Mouse (Mus musculus) right cerebral cortex, postnatal 36 days (tissue): Measurements from ENCODE around the gene Syce1l.
A peak's percentile ranks its signal among the peaks of the same experiment; 100 is the strongest.

Experiments
- DNase-seq, 2 experiments: peaks; one replicate each; pipeline ENCODE4 v3.0.0; 2022; ENCODE audit warnings: low spot score in 2 of 2, mixed read lengths in 1 of 2

The Syce1l gene

DNA sequence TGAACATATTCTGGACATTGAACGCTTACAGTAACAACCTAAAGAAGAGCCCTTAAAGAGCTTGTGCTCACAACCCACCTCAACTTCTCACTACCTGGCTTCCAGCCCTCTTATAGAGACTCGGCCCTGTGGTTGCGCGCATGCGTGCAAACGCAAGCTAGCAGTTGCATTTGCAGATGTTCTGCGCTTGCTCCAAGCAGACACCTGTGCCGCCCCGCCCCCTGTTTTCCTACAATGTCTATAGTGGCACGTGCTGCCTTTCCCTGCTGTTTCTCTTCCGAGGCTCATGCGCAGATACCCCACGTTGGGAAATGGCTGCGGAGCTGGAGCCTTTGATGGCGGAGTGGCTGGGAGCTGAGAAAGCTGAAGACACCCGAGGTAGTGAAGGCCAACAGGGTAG lies at the start of gene Syce1l:
TSS of gene Syce1l (plus strand) at position 288 of the 400 bp plus-strand sequence.
- DNase-seq = no peak

DNA sequence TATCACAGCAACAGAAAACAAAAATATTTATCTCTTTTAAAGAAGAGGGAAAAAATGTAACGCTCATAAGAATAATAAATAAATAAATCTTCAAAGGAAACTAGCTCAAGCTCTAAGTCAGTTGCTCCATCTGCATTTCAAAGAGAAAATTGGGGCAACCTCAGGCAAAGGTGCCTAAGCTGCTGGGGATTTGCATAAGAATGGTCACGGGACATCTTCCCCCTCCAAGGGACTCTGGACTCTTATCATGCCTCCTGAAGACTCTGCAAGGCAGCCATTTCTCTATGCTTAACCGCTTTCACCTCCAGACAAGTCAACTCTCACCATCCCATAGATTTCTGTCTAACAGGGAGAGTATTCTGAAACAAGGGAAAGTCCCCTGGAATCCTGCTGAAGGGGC lies 44.6 kb upstream of the Syce1l start:
- no peak for DNase-seq

DNA sequence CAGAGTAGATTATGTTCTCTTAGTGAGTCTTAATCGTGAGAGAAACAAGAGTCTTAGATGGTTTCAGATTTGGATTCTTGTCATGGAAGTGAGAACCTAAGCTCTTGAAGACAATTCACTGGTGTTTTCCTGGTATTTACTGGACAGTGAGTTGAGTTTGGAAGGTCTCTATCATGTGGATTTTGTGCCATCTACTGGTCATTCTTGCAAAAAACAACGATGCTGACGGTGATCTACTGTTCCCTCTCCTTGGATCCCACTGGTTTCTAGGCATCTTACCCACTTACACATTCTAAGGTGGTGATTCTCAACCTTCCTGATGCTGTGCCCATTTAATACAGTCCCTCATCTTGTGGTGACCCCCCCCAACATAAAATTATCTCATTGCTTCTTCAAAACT lies 10.4 kb upstream of the Syce1l start:
- peak in 1 of 2 experiments; percentile 31 for DNase-seq

DNA sequence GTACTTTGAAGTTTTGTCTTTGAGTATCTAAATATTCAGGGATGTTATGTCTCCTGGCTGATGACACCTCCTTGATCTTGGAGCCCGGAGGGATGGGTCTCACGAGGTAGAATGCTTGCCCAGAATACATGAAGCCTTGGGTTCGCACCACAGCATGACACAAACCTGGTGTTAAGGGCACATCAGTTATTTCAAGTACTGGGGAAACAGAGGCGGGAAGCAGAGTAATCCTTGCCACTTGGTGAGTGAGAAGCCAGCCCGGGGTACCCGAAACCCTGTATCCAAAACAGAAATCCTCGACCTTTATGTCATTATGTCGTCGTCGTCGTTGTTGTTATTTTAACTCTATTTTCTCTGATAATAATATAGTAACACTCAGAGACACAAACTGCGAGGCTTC lies 8.9 kb upstream of the Syce1l start:
- no peak for DNase-seq

DNA sequence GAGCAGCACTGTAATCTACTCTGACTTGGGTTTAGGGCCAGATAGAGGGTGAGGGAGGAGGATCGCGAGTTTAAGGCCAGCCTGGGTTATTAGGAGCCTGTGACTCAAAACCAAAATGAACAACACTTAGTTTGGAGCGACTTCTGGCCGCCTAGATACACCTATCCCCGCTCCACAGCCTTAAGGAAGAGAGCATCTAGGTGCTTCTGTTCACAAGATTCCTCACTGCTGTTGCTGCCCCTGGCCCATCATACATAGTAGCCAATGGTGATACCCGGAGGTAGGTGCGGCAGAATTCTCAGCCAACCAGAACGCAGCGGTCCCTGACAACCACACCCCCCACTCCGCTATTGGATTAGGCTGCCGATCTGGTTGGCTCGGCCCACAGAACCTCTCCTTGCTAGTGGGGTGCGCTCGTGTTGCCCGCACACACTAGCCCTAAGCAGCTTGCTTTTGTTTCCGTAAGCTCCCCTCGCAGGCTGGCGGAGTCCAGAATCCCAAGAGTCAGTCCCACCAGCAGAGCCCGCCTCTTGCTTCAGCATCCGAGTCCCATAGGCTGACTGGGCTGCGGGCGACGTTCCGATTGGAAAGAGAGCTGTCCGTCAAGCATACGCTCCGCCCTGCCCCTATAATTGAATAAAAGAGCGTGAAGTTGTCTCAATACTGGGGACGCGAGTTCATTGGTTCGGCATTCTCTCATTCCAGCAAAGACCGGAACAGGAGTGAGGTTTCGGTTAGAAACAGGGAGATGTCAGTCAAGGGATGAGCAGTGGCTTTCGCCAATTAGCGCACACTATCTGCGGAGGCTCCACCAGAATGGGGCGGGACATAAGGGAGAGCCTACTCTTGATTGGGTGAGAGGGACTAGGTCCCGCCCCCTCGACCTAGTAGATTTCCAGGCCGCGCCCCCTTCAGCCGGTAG lies 8.1 kb upstream of the Syce1l start, which contains the start of gene Mon1b:
TSS of gene Mon1b (plus strand) at position 918 of the 922 bp plus-strand sequence.
- DNase-seq = peak; percentile 96 to 97

DNA sequence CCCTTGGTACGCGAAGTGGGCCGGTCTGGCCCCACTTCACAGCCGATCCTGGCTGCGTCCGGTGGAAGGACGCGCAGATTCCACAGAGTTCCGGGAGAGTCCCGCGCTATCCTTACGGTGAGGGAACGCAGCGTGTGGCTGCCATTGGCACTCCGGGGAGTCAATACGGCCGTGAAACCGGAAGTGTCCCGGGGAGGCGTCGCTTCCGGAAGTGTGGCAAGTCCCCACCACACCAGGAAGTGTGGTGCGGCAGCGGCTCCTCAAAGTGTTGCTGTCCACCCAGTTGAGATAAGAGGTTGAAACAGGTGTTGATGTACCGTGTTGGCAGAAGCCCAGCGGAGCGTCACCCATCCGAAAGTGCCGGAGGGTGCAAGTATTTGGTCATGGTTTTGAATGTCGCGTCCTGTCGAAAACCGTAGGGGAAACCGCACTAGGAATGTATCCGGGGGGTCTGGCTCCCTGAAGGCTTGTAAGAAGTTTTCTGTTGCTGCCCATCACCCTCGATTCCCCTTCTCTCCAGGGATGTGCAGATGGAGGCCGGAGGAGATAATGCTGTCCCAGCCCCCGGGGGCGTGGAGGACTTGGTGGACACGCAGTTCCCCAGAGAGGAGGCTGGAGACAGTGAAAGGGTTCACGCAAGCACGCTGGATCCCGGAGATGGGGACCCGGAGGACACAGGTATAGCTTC lies 7.3 kb upstream of the Syce1l start:
- DNase-seq = no peak

DNA sequence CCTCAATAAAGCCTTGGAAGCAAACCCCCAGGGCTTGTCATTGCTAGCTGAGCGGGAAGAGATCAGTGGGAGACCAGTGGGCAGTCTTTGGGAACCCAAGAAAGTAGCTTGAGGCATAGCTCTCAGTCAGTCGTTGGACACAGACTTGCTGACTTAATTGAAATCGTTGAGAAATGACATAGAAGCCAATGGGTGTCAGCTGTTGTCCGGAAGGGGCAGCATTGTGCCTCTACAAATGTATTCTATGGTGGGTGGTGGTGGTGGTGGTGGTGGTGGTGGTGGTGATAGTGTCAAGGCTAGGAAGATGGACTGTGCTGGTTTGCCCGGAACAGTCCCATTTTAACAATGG lies 6.8 kb upstream of the Syce1l start:
- no peak for DNase-seq

DNA sequence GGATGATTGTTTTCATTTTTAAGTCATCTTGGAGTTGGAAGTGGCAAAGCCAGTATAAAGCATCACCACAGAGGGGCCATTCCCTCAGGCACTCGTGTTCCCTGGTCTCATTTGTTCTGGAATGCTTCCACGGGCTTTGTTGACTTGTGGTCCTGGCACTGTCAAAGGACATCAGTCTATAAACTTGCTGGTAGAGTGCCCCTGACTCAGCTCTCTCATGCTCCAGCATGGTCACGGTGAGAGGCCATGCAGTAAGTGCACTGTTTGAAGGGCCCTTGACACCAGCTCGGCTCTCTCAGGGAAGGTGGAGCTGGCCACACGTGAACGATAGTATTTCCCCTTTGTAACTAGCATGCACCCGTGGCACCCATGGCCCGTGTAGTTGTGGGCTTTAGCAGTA lies 2.7 kb upstream of the Syce1l start:
- DNase-seq = no peak

DNA sequence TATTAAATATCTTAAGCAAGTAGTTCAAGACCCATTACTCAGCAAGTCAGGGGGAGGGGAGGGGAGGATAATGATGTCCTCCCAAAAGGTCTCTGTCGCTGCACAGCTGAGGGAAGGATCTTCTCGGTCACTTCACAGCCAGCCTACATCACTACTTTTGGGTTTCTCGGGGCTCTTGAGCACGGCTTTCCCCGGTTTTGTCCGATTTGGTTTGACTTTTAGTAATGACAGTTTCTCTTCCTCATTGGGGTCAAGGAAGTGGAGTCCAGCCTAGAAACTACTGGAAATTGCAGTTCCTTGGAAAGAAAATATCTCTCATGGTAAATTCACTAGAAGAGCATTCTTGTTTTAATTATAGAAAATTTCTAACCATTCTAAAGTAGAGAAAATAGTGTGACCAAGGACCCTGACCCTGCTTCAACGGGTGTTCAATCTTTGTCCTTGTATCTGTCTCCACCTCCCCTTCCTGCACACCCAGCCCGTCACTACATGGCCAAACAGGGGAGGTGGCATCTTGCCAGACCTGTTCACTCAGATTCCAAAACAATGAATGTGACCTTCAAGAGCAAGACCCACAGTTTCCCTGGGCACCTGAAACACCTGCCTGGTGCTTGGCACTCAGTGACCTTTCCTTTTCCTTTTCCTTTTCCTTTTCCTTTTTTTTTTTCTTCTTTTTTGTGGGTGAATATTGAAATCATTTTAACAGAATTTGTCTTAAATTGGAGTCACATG lies 632 bp downstream of the Syce1l start:
- DNase-seq = no peak

DNA sequence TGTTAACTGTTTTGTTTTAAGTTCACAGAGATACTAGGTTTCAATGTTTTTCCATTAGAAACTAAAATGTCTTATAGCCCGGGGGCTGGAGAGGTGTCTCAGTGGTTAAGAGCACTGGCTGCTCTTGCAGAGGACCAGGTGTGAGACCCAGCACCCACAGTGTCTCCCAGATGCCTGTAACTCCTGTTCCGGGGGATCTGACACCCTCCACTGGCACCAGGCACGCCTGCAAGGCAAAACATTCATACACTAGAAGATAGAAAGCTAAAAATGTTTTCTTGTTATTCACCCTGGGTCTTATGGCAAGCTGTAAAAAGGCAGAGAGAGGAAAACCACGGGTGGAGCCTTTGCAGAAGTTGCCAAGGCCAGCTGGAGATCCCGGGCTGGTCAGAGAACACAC lies 2.2 kb downstream of the Syce1l start:
- DNase-seq = no peak

DNA sequence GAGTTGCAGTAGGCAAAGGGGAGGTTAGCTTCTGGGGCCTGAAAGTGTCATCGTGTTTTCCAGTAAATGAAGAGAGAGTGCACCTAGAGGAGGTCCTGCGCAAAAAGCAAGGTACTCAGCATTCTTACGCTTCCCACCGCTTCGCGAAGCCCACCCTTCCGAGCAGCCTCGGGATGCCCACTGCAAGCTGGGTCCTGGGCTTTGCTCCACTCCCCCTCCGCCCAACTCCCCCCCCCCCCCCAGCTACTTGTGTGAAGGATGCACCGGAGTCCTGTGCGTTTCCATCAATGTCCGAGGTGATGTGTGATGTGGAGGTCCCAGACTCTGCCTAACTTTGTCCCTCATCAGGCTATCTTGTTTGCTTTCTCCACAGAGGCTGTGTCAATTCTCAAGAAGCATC lies 9.4 kb downstream of the Syce1l start:
- DNase-seq = no peak

DNA sequence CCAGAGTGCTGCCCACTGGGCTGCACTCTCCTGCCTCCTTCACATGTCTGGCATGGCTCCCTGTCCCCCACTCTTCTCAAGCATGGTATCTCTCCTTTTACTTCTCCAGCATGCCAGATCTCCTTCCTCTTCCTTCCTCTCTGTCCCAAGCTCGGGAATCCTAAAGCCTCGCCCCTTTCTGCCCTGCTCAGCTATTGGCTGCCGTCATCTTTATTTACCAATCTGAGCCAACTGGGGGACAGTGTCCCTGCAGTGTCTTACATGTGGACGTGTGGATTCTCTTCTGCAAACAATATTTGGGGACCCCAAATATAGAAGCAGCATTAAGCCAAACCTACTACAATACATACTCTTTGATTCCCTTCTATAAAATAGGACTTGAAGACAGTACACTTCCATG lies 10.1 kb downstream of the Syce1l start:
- DNase-seq = no peak

DNA sequence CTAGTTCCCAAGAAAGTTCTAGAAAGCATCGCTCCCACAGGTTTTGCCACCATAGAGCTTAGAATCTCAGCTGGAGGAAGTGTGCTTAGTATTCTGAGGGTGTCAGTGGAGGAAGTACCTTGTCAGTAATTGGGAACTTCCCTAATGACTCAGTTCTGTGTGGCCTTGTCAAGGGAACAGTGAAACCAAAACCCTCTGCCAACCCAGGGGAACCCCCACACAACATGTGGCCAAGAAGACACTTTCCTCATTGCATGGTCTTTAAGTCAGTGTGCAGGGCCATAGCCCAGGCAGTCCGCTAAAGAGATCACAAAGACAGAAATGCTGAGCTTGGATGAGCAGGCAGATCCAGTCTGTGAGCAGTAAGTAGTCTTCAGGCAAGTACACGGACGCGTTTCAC lies 13.1 kb downstream of the Syce1l start:
- DNase-seq = no peak

DNA sequence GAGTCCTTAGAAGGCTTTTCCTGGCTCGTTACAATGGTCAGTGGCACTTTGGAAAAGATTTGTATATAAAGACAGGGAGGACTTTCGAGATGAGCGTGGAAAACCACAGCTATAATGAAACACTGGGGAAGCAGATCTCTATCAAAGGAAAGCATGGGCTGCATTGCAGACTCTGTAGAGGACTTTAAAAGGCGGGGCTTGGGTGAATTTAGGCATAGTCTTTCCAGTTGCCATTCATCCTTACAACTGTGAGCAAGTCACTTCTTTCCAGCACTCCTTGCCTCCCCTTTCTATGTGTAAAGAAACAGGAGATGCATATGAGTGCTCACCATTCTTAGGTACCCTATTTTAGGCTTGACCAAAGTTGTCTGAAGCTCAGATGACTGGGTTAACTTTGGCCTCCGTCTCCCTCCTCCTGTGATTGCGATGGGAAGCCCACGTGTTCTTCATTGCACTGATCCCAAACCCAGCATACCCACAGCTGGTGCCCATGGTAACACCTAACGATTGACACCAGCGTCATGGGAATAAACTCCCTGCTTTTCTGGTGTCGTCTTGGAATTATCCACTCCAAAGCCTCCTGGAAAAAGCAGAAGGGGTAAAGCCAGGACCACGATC lies 13.8 kb downstream of the Syce1l start:
- no peak for DNase-seq

DNA sequence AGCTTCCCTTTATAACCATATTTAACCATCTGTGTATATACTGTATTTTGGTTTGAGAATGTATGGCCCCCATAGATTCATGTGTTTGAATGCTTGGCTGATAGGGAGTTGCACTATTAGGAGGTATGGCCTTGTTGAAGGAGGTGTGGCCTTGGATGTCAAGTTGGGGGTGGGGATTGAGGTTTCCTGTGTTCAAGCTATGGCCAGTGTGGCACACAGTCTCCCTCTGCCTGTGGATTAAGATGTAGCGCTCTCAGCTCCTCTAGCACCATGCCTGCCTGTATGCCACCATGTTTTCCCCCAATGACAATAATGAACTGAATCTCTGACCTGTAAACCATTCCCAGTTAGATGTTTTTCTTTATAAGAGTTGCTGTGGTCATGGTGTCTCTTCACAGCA lies 17.1 kb downstream of the Syce1l start:
- DNase-seq = no peak

DNA sequence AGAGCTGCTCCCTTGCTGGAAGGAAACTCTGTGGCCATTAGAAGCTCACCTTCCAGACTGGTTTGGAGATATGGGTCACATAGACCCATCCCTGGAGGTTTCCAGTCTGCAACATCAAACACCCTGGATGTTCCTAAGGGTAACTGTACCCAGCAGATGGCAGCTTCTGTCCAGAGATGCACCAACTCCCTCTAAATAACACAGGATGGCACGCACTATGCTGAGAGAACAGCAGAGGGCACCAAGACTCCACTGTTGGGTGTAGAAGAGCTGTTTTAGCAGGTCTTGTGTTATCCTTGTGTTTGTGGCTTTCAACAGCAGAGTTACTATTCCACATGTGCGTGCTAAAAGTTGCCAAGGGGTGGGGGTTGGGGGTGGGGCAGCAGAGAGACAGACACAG lies 21.5 kb downstream of the Syce1l start:
- peak; percentile 79 to 85 for DNase-seq

DNA sequence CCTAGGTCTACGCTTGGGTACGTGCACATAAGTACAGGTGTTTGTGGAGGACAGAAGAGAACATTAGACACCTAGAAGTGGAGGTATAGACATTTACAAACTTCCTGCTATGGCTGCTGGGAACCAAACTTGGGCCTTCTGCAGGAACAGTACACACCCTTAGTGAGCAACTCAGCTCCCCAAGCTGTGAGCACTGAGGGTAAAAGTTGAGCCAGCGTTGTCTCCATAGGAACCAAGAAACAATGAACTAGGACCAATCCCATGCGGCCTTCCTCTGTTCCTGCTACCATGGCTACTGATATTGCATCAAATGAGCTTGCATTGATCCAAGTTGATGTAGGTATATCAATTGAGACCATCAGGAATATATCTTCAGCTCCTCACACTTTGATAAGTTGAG lies 22.0 kb downstream of the Syce1l start:
- DNase-seq = no peak

DNA sequence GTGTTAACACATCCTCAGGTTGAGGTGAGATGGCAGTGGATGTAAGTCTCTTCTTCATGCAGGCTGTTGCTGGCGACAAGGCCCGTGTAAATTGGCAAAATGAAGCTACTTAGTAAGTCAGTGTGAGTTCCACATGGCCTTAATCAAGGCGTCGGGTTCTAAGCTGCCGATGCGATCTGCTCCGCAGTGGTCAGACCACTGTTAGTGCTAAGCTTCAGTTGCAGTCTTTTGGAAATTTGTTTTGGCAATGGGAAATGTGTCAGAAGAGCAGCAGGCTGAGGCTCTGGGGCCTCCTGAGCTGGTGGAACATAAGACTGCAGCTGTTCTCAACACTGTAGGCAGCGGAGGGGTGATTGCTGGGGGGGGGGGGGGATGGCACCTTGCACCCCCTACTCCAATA lies 22.9 kb downstream of the Syce1l start:
- DNase-seq = no peak

DNA sequence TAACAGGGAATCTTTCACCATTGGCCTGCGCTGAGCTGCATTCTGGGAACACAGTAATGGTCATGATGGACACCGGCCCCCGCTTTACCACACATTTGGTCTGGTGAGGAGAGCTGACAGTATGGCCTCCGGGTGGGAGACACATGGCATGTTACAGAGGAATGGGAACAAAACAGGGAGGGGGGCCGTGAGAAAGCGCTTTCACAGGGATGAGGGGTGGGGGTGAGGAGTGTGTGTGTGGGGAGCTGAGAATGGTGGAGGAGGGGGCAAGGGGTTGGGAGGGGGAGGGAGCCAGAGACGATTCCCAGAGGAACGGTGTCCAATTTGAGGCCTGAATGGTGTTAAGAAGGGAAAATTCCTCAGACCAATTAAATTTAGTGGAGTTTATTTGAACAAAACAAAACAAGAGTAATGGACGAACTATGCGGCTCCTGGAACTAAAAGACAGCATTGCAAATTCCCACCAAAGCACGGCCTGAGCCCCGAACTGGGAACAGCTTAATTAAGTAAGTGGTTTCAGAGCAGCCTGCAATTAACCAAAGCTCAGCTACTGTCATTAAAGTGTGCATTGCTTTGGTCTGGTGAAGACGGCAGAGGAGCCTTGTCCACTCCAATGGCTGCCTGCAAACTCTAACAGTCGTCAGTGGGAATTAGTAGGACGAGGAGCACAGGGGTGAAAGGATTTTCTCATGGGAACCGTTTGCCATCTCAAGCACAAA lies 23.9 kb downstream of the Syce1l start:
- no peak for DNase-seq

DNA sequence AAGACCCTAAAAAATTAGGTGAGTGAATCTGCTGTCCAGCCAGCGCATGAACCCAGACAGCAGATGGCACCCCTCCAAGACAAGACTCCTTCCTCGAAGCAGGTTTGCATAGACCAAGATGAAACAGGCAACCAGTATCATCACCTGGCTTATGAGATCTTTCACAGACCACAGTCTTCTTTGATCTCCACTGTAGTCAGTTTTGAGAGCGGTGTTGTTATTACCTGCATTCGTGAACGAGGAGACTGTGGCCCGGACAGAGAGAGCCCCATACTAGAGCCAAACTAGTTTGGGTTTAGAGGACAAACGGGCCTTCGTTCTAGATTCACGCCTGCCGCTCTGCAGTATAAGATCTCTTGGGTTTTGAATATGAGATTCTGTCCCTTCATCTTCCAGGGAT lies 26.9 kb downstream of the Syce1l start:
- no peak for DNase-seq

DNA sequence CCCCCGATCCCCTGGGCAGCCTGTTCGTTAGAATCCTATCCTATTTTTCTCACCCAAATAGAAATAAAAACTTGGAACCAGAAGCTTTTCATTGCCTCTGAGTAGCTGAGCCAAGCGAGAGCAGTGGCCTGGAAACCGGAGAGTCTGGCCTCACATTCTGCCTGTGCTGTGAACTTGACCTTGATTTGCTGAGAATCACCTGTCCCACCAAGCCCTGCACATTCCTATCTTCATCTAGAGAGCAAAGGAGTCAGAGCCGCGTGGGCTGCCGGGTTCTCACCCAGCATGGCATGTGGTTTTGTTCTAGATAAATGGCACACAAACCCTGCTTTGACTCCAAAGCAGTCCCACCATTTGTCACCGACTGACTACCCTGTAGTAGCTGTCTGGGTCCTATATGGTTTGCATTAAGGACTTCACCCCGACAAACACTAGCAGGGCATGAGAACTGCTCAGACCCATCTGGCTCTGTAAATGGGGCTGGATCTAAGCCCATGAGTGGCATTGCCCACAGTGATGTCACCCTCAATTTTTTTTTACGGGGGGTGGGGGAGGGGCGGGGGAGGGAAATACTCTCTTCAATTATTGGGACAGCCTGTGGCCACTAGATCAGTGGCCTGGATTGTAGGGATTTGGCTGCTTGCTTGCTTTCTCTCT lies 29.7 kb downstream of the Syce1l start:
- no peak for DNase-seq
